Mouse (Mus musculus) stomach, postnatal 0 days (tissue): ENCODE results near the gene Trim59. TPM values are rescaled to one million over a fixed set of nuclear protein-coding genes. Genes with fewer than 3 reads are reported as not detected.

Experiments used
- ATAC-seq: fragments of 200-750 bp; cut with Nextera tagmentation; 2 replicates; pipeline ENCODE4 v1.8.0; 2017; ENCODE audit not compliant: low FRiP score, low TSS enrichment
- DNase-seq: peaks from one replicate; pipeline ENCODE4 v3.0.0-alpha.2; 2016; ENCODE audit warnings: low spot score
- H3K27ac ChIP-seq: fragments of 300-500 bp; sonication (generic); replicated peaks from 2 replicates; pipeline ENCODE4 v1.5.1; 2014; ENCODE audit warnings: mild to moderate bottlenecking, control low read depth
- H3K27me3 ChIP-seq: fragments of 300-500 bp; sonication (generic); 2 replicates; pipeline ENCODE4 v1.6.1; 2014; ENCODE audit warnings: low read length; ENCODE audit not compliant: control insufficient read depth, insufficient read depth
- H3K36me3 ChIP-seq: fragments of 300-500 bp; sonication (generic); 2 replicates; pipeline ENCODE4 v1.6.1; 2014; ENCODE audit warnings: low read length, mixed read lengths; ENCODE audit not compliant: control insufficient read depth, insufficient read depth
- H3K4me1 ChIP-seq: fragments of 300-500 bp; sonication (generic); replicated peaks from 2 replicates; pipeline ENCODE4 v1.6.1; 2014; ENCODE audit warnings: antibody characterized with exemption; ENCODE audit not compliant: control insufficient read depth, insufficient read depth
- H3K4me2 ChIP-seq: fragments of 300-500 bp; sonication (generic); replicated peaks from 2 replicates; pipeline ENCODE4 v1.6.1; 2014; ENCODE audit warnings: low read depth, mild to moderate bottlenecking, control low read depth, moderate library complexity
- H3K4me3 ChIP-seq: fragments of 300-500 bp; sonication (generic); 2 replicates; pipeline ENCODE4 v1.5.1; 2014; ENCODE audit warnings: low read depth, low read length, control low read depth
- H3K9ac ChIP-seq: fragments of 300-500 bp; sonication (generic); 2 replicates; pipeline ENCODE4 v1.6.1; 2014; ENCODE audit warnings: mild to moderate bottlenecking, low read length, control low read depth, mixed read lengths
- H3K9me3 ChIP-seq: fragments of 300-500 bp; sonication (generic); 2 replicates; pipeline ENCODE4 v1.6.1; 2016; ENCODE audit warnings: low read length; ENCODE audit not compliant: control insufficient read depth
- CTCF ChIP-seq: IDR thresholded peaks from 2 replicates; pipeline ENCODE4 v1.5.1; 2016; ENCODE audit warnings: antibody characterized with exemption, low read depth, mild to moderate bottlenecking, moderate library complexity
- EP300 ChIP-seq: optimal IDR thresholded peaks from 2 replicates; pipeline ENCODE3; 2016; ENCODE audit warnings: antibody characterized with exemption
- WGBS: fragments of 180-500 bp; shearing (Covaris S2); extraction: QIAGEN DNeasy Blood & Tissue Kit; methylation state at CpG from one replicate; pipeline ENCODE4 v1.1.7; 2014; 5-methylcytosine and 5-hydroxymethylcytosine counted together
- microRNA counts: library from miRNA; unstranded; fragments of <30 nt; microRNA quantifications from one replicate; lab custom pipeline; 2015
- microRNA-seq: library from miRNA; unstranded; fragments of <30 nt; microRNA quantifications from one replicate; pipeline ENCODE4, GENCODE M21; 2016
- polyA plus RNA-seq: library from polyadenylated mRNA; unstranded; fragments of >200 nt; fragmentation: Nextera tagmentation; extraction: Ambion mirVana; gene quantifications from 2 replicates; pipeline ENCODE4 v1.2.1, GENCODE M21; 2015

Gene Trim59
- polyA plus RNA-seq, 1 experiment from 2014 or later, result 24.4 TPM

DNA sequence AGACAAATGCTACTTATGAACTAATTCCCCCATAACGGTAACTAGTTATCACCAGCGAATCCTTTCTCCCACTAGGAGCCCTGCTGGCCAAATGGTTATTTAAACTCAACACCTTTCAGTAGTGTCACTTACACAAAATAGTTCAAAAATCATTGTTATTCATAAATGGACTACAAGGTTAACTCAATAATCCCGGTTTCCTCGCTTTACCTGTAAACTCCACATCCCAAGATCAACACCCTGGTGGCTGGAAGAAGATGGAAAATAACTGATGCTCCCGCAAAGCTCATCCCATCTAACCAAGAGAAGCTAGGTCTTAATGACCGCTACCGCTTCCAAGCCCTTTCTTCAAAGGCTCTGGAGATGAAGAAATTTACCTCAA lies 40.5 kb downstream of the Trim59 start:
- TF ChIP-seq EP300, result no peak
- peak; percentile 37 for TF ChIP-seq CTCF

GRCm38 (mm10) chr3:69002781-69003180 lies 41.8 kb downstream of the Trim59 start:
- Histone ChIP-seq H3K27me3 (no peaks in the 10 kb centered on the region), H3K4me2 (no peak overlapping the region), H3K9ac (no peak overlapping the region), H3K36me3 (no peaks in the 10 kb centered on the region), H3K27ac (no peak overlapping the region), H3K9me3 (no peaks in the 10 kb centered on the region), H3K4me1 (no peaks in the 10 kb centered on the region), H3K4me3 (no peak overlapping the region)
- WGBS, result 80% methylated on average over 4 of the region's 4 CpGs
- TF ChIP-seq CTCF (peak; percentile 49), EP300 (no peak)
- ATAC-seq (no peak), DNase-seq (no peak)

More for the DNA sequence above, 40.5 kb downstream of the Trim59 start:
- DNase-seq, result no peak
- Histone ChIP-seq H3K27me3 (no peaks in the 10 kb centered on the region), H3K4me2 (peak overlapping the region; percentile 56), H3K4me1 (no peaks in the 10 kb centered on the region), H3K27ac (peak overlapping the region; percentile 94; the same call in 1 of the 2 replicates), H3K36me3 (no peaks in the 10 kb centered on the region), H3K9me3 (no peaks in the 10 kb centered on the region), H3K4me3 (peak overlapping the region; percentile 99), H3K9ac (peak overlapping the region; percentile 60)
- WGBS, result 1% methylated on average over 7 of the region's 7 CpGs
- ATAC-seq, result no peak

DNA sequence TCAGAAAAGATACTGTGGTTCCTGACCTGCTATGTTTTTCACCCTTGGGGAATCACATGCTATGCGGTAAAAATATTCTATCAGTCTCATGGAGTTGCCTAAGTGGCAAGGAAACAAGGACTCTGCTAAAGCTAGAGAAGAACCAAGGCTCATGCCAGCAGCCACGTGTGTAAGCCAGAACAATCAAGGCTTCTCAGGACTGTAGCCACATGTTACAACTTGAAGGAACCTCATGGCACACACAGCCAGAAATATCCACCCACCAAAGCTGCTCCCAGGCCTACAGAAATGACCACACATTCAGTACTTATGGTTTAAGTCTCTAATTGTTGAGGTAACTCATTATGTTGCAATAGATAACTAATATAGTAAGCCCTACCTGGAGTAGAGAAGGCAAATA lies 58.0 kb downstream of the Trim59 start:
- ATAC-seq, result no peak
- no peaks in the 10 kb centered on the region for H3K27me3 ChIP-seq
- no peaks in the 10 kb centered on the region for H3K4me1 ChIP-seq
- H3K9me3 ChIP-seq, result no peaks in the 10 kb centered on the region
- no peak for TF ChIP-seq CTCF
- no peak for TF ChIP-seq EP300
- no peak overlapping the region for H3K9ac ChIP-seq
- H3K4me3 ChIP-seq, result no peak overlapping the region
- H3K27ac ChIP-seq, result no peak overlapping the region
- no peak for DNase-seq
- peaks cover 5% of the 10 kb centered on the region; the same call in 1 of the 2 replicates for H3K36me3 ChIP-seq
- no peak overlapping the region for H3K4me2 ChIP-seq
- 88% methylated on average over 2 of the region's 2 CpGs for WGBS

MicroRNAs within 50 kb of the gene (microRNA counts, 519-probe panel; counts per million panel counts)
- microRNA mmu-miR-15b (lab: Ali Mortazavi, UCI), result 6,720 counts per million, percentile 86 among the panel's probes with 10 or more counts

Small RNA genes within 50 kb of the gene (microRNA-seq; reads per million reads assigned to microRNA genes)
- 1,095 reads per million, percentile 73 among the genes with 10 or more reads in this experiment for gene Mir15b
- gene Mir16-2, result 482 reads per million, percentile 64 among the genes with 10 or more reads in this experiment

Other genes with a start within 250 kb of the Trim59 start
- 0.17 and 0.30 TPM in 2 replicates for gene 1110032F04Rik, start 175.2 kb downstream of the Trim59 start, polyA plus RNA-seq
- gene Ift80, start 40.2 kb downstream of the Trim59 start, polyA plus RNA-seq, result 2.2 TPM in 2 replicates
- 47.7 and 56.4 TPM in 2 replicates for gene Smc4, start 40.0 kb downstream of the Trim59 start, polyA plus RNA-seq
- 20.5 and 21.8 TPM in 2 replicates for gene Kpna4, start 82.4 kb upstream of the Trim59 start, polyA plus RNA-seq
- 31.5 and 39.8 TPM in 2 replicates for gene Arl14, start 177.7 kb upstream of the Trim59 start, polyA plus RNA-seq